Mouse (Mus musculus) embryonic facial prominence, embryonic 14.5 days (tissue): Measurements from ENCODE around the gene Gorasp2. TPM values are rescaled to one million over a fixed set of nuclear protein-coding genes. Genes with fewer than 3 reads are reported as not detected.

Source experiments
- ATAC-seq: fragments of 200-750 bp; cut with Nextera tagmentation; 2 replicates; pipeline ENCODE4 v1.8.0; 2017; ENCODE audit warnings: low read depth, moderate number of reproducible peaks, moderate TSS enrichment
- DNase-seq: peaks from one replicate; pipeline ENCODE4 v3.0.0-alpha.2; 2015; ENCODE audit warnings: low spot score
- H3K27ac ChIP-seq: fragments of 300-500 bp; sonication (generic); replicated peaks from 2 replicates; pipeline ENCODE4 v1.5.1; 2014; ENCODE audit warnings: low read depth, mild to moderate bottlenecking, low read length, moderate library complexity
- H3K27me3 ChIP-seq: fragments of 300-500 bp; sonication (generic); replicated peaks from 2 replicates; pipeline ENCODE4 v1.6.1; 2014; ENCODE audit warnings: low read length; ENCODE audit not compliant: control insufficient read depth, insufficient read depth
- H3K36me3 ChIP-seq: fragments of 300-500 bp; sonication (generic); 2 replicates; pipeline ENCODE4 v1.6.1; 2014; ENCODE audit warnings: low read length, mixed read lengths; ENCODE audit not compliant: control insufficient read depth, insufficient read depth
- H3K4me1 ChIP-seq: fragments of 300-500 bp; sonication (generic); 2 replicates; pipeline ENCODE4 v1.6.1; 2014; ENCODE audit warnings: antibody characterized with exemption, low read length; ENCODE audit not compliant: control insufficient read depth, insufficient read depth
- H3K4me2 ChIP-seq: fragments of 300-500 bp; sonication (generic); 2 replicates; pipeline ENCODE4 v1.6.1; 2014; ENCODE audit warnings: low read depth, mild to moderate bottlenecking, low read length, moderate library complexity, mixed read lengths
- H3K4me3 ChIP-seq: fragments of 300-500 bp; sonication (generic); 2 replicates; pipeline ENCODE4 v1.5.1; 2014; ENCODE audit warnings: low read depth, mild to moderate bottlenecking, low read length
- H3K9ac ChIP-seq: fragments of 300-500 bp; sonication (generic); 2 replicates; pipeline ENCODE4 v1.6.1; 2014; ENCODE audit warnings: low read depth, mild to moderate bottlenecking, low read length, moderate library complexity, mixed read lengths
- H3K9me3 ChIP-seq: fragments of 300-500 bp; sonication (generic); 2 replicates; pipeline ENCODE4 v1.6.1; 2016; ENCODE audit warnings: low read length; ENCODE audit not compliant: control insufficient read depth
- WGBS: fragments of 180-500 bp; shearing (Covaris S2); extraction: QIAGEN DNeasy Blood & Tissue Kit; methylation state at CpG from one replicate; pipeline ENCODE4 v1.1.7; 2014; 5-methylcytosine and 5-hydroxymethylcytosine counted together
- polyA plus RNA-seq: library from polyadenylated mRNA; unstranded; fragments of >200 nt; fragmentation: Nextera tagmentation; extraction: Ambion mirVana; gene quantifications from 2 replicates; pipeline ENCODE4 v1.2.1, GENCODE M21; 2014

The Gorasp2 gene
- polyA plus RNA-seq, 1 experiment from 2014 or later, result 188 TPM

GRCm38 (mm10) chr2:70736008-70736407 is 74.6 kb downstream of the Gorasp2 start:
- no peaks in the 10 kb centered on the region for H3K4me1 ChIP-seq
- 90% methylated on average over 5 of the region's 5 CpGs for WGBS
- H3K9me3 ChIP-seq, result no peaks in the 10 kb centered on the region
- DNase-seq (no peak), ATAC-seq (no peak)
- H3K4me3 ChIP-seq, result no peak overlapping the region
- H3K36me3 ChIP-seq, result peaks cover 59% of the 10 kb centered on the region
- H3K4me2 ChIP-seq, result no peak overlapping the region
- H3K9ac ChIP-seq, result no peak overlapping the region
- no peak overlapping the region for H3K27ac ChIP-seq
- H3K27me3 ChIP-seq, result no peaks in the 10 kb centered on the region

GRCm38 (mm10) chr2:70741901-70742300 is 80.5 kb downstream of the Gorasp2 start:
- peaks cover 71% of the 10 kb centered on the region for H3K36me3 ChIP-seq

GRCm38 (mm10) chr2:70742588-70742987 is 81.2 kb downstream of the Gorasp2 start:
- H3K4me2 ChIP-seq, result no peak overlapping the region
- H3K4me1 ChIP-seq, result no peaks in the 10 kb centered on the region
- no peak overlapping the region for H3K4me3 ChIP-seq
- peaks cover 66% of the 10 kb centered on the region for H3K36me3 ChIP-seq
- H3K9ac ChIP-seq, result no peak overlapping the region
- no peaks in the 10 kb centered on the region for H3K27me3 ChIP-seq
- no peak for ATAC-seq
- no peak for DNase-seq
- 90% methylated on average over 2 of the region's 2 CpGs for WGBS
- no peak overlapping the region for H3K27ac ChIP-seq
- no peaks in the 10 kb centered on the region for H3K9me3 ChIP-seq

More at GRCm38 (mm10) chr2:70741901-70742300, 80.5 kb downstream of the Gorasp2 start:
- DNase-seq (peak; percentile 9), ATAC-seq (no peak)
- no peak overlapping the region for H3K9ac ChIP-seq
- H3K9me3 ChIP-seq, result no peaks in the 10 kb centered on the region
- H3K4me1 ChIP-seq, result no peaks in the 10 kb centered on the region
- H3K4me3 ChIP-seq, result no peak overlapping the region
- no peaks in the 10 kb centered on the region for H3K27me3 ChIP-seq
- no peak overlapping the region for H3K4me2 ChIP-seq
- no peak overlapping the region for H3K27ac ChIP-seq
- 84% methylated on average over 5 of the region's 5 CpGs for WGBS

DNA sequence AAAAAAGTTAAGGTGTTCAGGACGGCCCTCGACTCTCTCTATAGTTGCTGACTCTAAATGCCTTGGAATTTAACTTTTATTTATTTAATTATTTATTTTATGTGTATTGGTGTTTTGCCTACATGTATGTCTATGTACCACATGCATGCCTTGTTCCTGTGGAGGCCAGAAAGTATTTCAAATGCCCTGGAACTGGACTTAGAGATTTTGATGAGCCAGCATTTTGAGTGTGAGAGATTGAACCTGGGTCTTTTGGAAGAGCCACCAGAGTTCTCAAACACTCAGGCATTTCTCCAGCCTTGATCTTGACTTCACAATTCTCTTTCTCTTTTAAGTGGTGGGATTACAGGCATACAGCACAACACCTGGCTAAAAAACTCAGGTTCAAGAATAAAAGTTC is 90.3 kb downstream of the Gorasp2 start:
- Histone ChIP-seq H3K4me1 (no peaks in the 10 kb centered on the region), H3K27ac (no peak overlapping the region), H3K4me3 (no peak overlapping the region), H3K9ac (no peak overlapping the region), H3K4me2 (no peak overlapping the region), H3K9me3 (no peaks in the 10 kb centered on the region), H3K27me3 (no peaks in the 10 kb centered on the region), H3K36me3 (peaks cover 43% of the 10 kb centered on the region)
- WGBS, result 91% methylated on average over 2 of the region's 2 CpGs
- DNase-seq (no peak), ATAC-seq (no peak)

DNA sequence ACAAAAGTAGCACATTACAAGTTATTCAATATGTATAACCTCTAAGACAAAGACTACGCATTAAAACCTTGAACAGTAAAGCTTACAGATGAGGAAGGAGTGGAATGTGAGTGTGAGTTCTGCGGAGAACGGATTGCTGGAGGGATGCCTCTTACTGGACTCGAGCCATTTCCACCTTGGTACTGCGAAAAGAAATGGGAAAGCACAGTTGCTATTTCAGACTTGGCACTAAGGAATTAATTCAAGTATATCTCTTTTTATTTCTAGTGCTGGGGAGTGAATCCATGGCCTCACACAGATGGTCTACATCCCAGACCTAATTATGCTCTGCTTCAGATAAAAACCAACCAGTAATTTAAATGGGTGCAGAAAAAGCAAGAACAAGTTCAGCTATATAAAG is 90.8 kb downstream of the Gorasp2 start:
- Histone ChIP-seq H3K27me3 (no peaks in the 10 kb centered on the region), H3K4me1 (no peaks in the 10 kb centered on the region), H3K4me2 (no peak overlapping the region), H3K4me3 (no peak overlapping the region), H3K27ac (no peak overlapping the region), H3K36me3 (peaks cover 39% of the 10 kb centered on the region), H3K9ac (no peak overlapping the region), H3K9me3 (no peaks in the 10 kb centered on the region)
- 94% methylated on average over 5 of the region's 5 CpGs for WGBS
- DNase-seq (no peak), ATAC-seq (no peak)

Other genes starting within 250 kb of the Gorasp2 start
- gene Sp5, start 186.7 kb upstream of the Gorasp2 start, polyA plus RNA-seq, result 3.7 and 6.6 TPM in 2 replicates
- 4.2 and 6.1 TPM in 2 replicates for gene Erich2, start 152.8 kb upstream of the Gorasp2 start, polyA plus RNA-seq
- gene Gad1, start 108.5 kb upstream of the Gorasp2 start, polyA plus RNA-seq, result 0.08 and 0.31 TPM in 2 replicates
- gene Gm26558, start 532 bp downstream of the Gorasp2 start, polyA plus RNA-seq, result 5.2 TPM in 2 replicates
- gene Tlk1, start 164.2 kb downstream of the Gorasp2 start, polyA plus RNA-seq, result 29.9 and 33.0 TPM in 2 replicates